Mouse (Mus musculus) layer of hippocampus, postnatal 25 days (tissue): ENCODE results near the gene Il1rl1. TPM values are rescaled to one million over a fixed set of nuclear protein-coding genes. Genes with fewer than 3 reads are reported as not detected.

Experiments used
- total RNA-seq, 2 experiments: library from RNA; stranded (reverse); gene quantifications; 2 replicates each; pipeline ENCODE4 v1.2.3; 2021

The Il1rl1 gene
- total RNA-seq, 2 experiments from 2014 or later = 0.34 to 0.42 TPM

Other genes starting within 250 kb of the Il1rl1 start
- 1 to 10 TPM; 7.3 to 7.6 TPM for gene Il1r1, start 204.5 kb upstream of the Il1rl1 start, total RNA-seq
- under 1 TPM; 0.28 to 0.42 TPM for gene Il1rl2, start 105.0 kb upstream of the Il1rl1 start, total RNA-seq
- not detected for gene Il18r1, start 36.0 kb downstream of the Il1rl1 start, total RNA-seq
- gene Il18rap, start 85.8 kb downstream of the Il1rl1 start, total RNA-seq = under 1 TPM in 1 of 2 experiments, not detected in 1; 0.05 TPM
- 10 to 100 TPM; 19.5 to 19.6 TPM for gene Slc9a4, start 150.5 kb downstream of the Il1rl1 start, total RNA-seq